Mouse (Mus musculus): ENCODE data around the gene Nceh1. TPM values are rescaled to one million over a fixed set of nuclear protein-coding genes. Genes with fewer than 3 reads are reported as not detected.

Gene Nceh1
- polyA plus RNA-seq, 1 experiment = 15.5 TPM

- H3K36me3 ChIP-seq (ENCODE audit: control insufficient read depth, insufficient read depth, low read length) = no peaks in the 10 kb centered on the region
- 91% methylated on average over 7 of the region's 7 CpGs for WGBS
Observed at GRCm38 (mm10) chr3:27310973-27311372, 128.2 kb downstream of the Nceh1 start.

GRCm38 (mm10) chr3:27311475-27311874 is 128.7 kb downstream of the Nceh1 start:
- no peak overlapping the region for H3K4me3 ChIP-seq (ENCODE audit: low read depth, low read length)
- H3K4me1 ChIP-seq (ENCODE audit: control insufficient read depth, insufficient read depth, insufficient read length, low read length) = peaks cover 8% of the 10 kb centered on the region; the same call in 1 of the 2 replicates
- no peaks in the 10 kb centered on the region for H3K36me3 ChIP-seq (ENCODE audit: control insufficient read depth, insufficient read depth, low read length)
- no peaks in the 10 kb centered on the region for H3K27me3 ChIP-seq (ENCODE audit: control insufficient read depth, insufficient read depth, low read length)
- TF ChIP-seq POLR2A (IDR thresholded peaks at IDR 0.05; ENCODE audit: low read depth, low read length) (no peak), CTCF (IDR thresholded peaks at IDR 0.05; ENCODE audit: extremely low read depth, insufficient read length, insufficient replicate concordance, low read depth, low read length) (no peak)
- WGBS = 89% methylated on average over 4 of the region's 4 CpGs
- H3K27ac ChIP-seq (ENCODE audit: insufficient read depth, low read depth, low read length) = no peak overlapping the region

More at GRCm38 (mm10) chr3:27310973-27311372, 128.2 kb downstream of the Nceh1 start:
- Histone ChIP-seq H3K4me1 (ENCODE audit: control insufficient read depth, insufficient read depth, insufficient read length, low read length) (peaks cover 6% of the 10 kb centered on the region; the same call in 1 of the 2 replicates), H3K27ac (ENCODE audit: insufficient read depth, low read depth, low read length) (no peak overlapping the region), H3K27me3 (ENCODE audit: control insufficient read depth, insufficient read depth, low read length) (no peaks in the 10 kb centered on the region), H3K4me3 (ENCODE audit: low read depth, low read length) (no peak overlapping the region)
- TF ChIP-seq CTCF (IDR thresholded peaks at IDR 0.05; ENCODE audit: extremely low read depth, insufficient read length, insufficient replicate concordance, low read depth, low read length) (no peak), POLR2A (IDR thresholded peaks at IDR 0.05; ENCODE audit: low read depth, low read length) (no peak)

- no peaks in the 10 kb centered on the region for H3K36me3 ChIP-seq (ENCODE audit: control insufficient read depth, insufficient read depth, low read length)
- WGBS = 39% methylated on average over 2 of the region's 2 CpGs
- H3K4me3 ChIP-seq (ENCODE audit: low read depth, low read length) = no peak overlapping the region
- peaks cover 8% of the 10 kb centered on the region; the same call in 1 of the 2 replicates for H3K4me1 ChIP-seq (ENCODE audit: control insufficient read depth, insufficient read depth, insufficient read length, low read length)
- no peak overlapping the region for H3K27ac ChIP-seq (ENCODE audit: insufficient read depth, low read depth, low read length)
- no peak for TF ChIP-seq CTCF (IDR thresholded peaks at IDR 0.05; ENCODE audit: extremely low read depth, insufficient read length, insufficient replicate concordance, low read depth, low read length)
- TF ChIP-seq POLR2A (IDR thresholded peaks at IDR 0.05; ENCODE audit: low read depth, low read length) = no peak
- no peaks in the 10 kb centered on the region for H3K27me3 ChIP-seq (ENCODE audit: control insufficient read depth, insufficient read depth, low read length)
Observed at GRCm38 (mm10) chr3:27314506-27315164, 131.9 kb downstream of the Nceh1 start.

GRCm38 (mm10) chr3:27316559-27317287 is 134.0 kb downstream of the Nceh1 start, which contains the start of gene Tnfsf10:
TSS of gene Tnfsf10 (plus strand) at chr3:27317028.
- Histone ChIP-seq H3K36me3 (ENCODE audit: control insufficient read depth, insufficient read depth, low read length) (no peaks in the 10 kb centered on the region; the same call in 1 of the 2 replicates), H3K4me1 (ENCODE audit: control insufficient read depth, insufficient read depth, insufficient read length, low read length) (peaks cover 16% of the 10 kb centered on the region), H3K4me3 (ENCODE audit: low read depth, low read length) (peak within 1 kb of the TSS; percentile 77), H3K27me3 (ENCODE audit: control insufficient read depth, insufficient read depth, low read length) (no peaks in the 10 kb centered on the region), H3K27ac (ENCODE audit: insufficient read depth, low read depth, low read length) (peak within 1 kb of the TSS; percentile 97)
- TF ChIP-seq POLR2A (IDR thresholded peaks at IDR 0.05; ENCODE audit: low read depth, low read length) = peak; percentile 88
- TF ChIP-seq CTCF (IDR thresholded peaks at IDR 0.05; ENCODE audit: extremely low read depth, insufficient read length, insufficient replicate concordance, low read depth, low read length) = no peak
- WGBS = 10% methylated on average over 9 of the region's 9 CpGs

- Histone ChIP-seq H3K27ac (ENCODE audit: insufficient read depth, low read depth, low read length) (peak overlapping the region; percentile 97), H3K4me1 (ENCODE audit: control insufficient read depth, insufficient read depth, insufficient read length, low read length) (peaks cover 16% of the 10 kb centered on the region)
Observed at GRCm38 (mm10) chr3:27317288-27318024, 134.7 kb downstream of the Nceh1 start.

GRCm38 (mm10) chr3:27319650-27320049 is 136.9 kb downstream of the Nceh1 start:
- peak overlapping the region; percentile 95 for H3K27ac ChIP-seq (ENCODE audit: insufficient read depth, low read depth, low read length)
- H3K27me3 ChIP-seq (ENCODE audit: control insufficient read depth, insufficient read depth, low read length) = no peaks in the 10 kb centered on the region
- no peak for TF ChIP-seq CTCF (IDR thresholded peaks at IDR 0.05; ENCODE audit: extremely low read depth, insufficient read length, insufficient replicate concordance, low read depth, low read length)
- no peak for TF ChIP-seq POLR2A (IDR thresholded peaks at IDR 0.05; ENCODE audit: low read depth, low read length)
- peaks cover 25% of the 10 kb centered on the region for H3K4me1 ChIP-seq (ENCODE audit: control insufficient read depth, insufficient read depth, insufficient read length, low read length)
- 15% methylated on average over 1 of the region's 1 CpGs for WGBS
- H3K4me3 ChIP-seq (ENCODE audit: low read depth, low read length) = no peak overlapping the region; the same call in 1 of the 2 replicates
- H3K36me3 ChIP-seq (ENCODE audit: control insufficient read depth, insufficient read depth, low read length) = peaks cover 9% of the 10 kb centered on the region

More at GRCm38 (mm10) chr3:27317288-27318024, 134.7 kb downstream of the Nceh1 start:
- TF ChIP-seq CTCF (IDR thresholded peaks at IDR 0.05; ENCODE audit: extremely low read depth, insufficient read length, insufficient replicate concordance, low read depth, low read length) (no peak), POLR2A (IDR thresholded peaks at IDR 0.05; ENCODE audit: low read depth, low read length) (no peak)
- no peaks in the 10 kb centered on the region for H3K27me3 ChIP-seq (ENCODE audit: control insufficient read depth, insufficient read depth, low read length)
- 1% methylated on average over 4 of the region's 4 CpGs for WGBS
- peaks cover 2% of the 10 kb centered on the region; the same call in 1 of the 2 replicates for H3K36me3 ChIP-seq (ENCODE audit: control insufficient read depth, insufficient read depth, low read length)
- H3K4me3 ChIP-seq (ENCODE audit: low read depth, low read length) = peak overlapping the region; percentile 77

Measured in small intestine, adult 2 months (tissue).